Mouse (Mus musculus): Measurements from ENCODE around the gene Runx1.

DNA sequence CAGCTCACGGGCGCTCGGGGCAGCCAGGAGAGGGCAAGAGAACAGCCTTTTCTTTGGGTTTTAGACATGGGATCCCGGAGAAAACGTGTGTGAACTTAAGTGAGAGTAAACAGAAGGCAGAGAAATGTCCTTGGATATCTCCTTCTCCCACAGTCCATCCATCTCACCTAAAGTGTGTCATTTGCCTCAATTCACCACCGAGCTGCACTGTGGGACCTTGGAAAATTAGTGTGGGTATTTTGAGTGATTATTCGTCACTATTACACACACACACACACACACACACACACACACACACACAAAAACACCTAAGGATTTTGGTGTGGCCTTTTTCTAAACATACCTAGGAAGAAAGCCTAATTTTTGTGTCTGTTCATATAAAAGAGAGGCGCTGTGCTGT, 183.7 kb downstream of the Runx1 start:
- TF ChIP-seq CTCF (IDR thresholded peaks at IDR 0.05; ENCODE audit: low read depth) (peak; percentile 34; the same call in 1 of the 2 replicates), EP300 (optimal IDR thresholded peaks at IDR 0.05) (no peak)

Data from stomach, postnatal 0 days (tissue).